Mouse (Mus musculus) c-Kit-positive CD71-negative TER-119-negative erythroid progenitor cells, embryonic 14.5 days (primary cell): ENCODE measurements around the gene Nucb2.

Source experiments
- DNase-seq: peaks from one replicate; pipeline ENCODE4 v3.0.0-alpha.2; 2013; ENCODE audit warnings: low read depth

The Nucb2 gene

GRCm38 (mm10) chr7:116503879-116504817, at the start of gene Nucb2:
Gene Nucb2 (plus strand): TSS chr7:116504369.
- DNase-seq: peak; percentile 97

GRCm38 (mm10) chr7:116456964-116457363, 47.2 kb upstream of the Nucb2 start:
- DNase-seq: no peak

GRCm38 (mm10) chr7:116457391-116457790, 46.8 kb upstream of the Nucb2 start:
- DNase-seq: no peak

GRCm38 (mm10) chr7:116458985-116459441, 45.2 kb upstream of the Nucb2 start:
- DNase-seq: peak; percentile 66

- no peak for DNase-seq
Observed at GRCm38 (mm10) chr7:116462114-116462513, 42.1 kb upstream of the Nucb2 start.

- no peak for DNase-seq
Observed at GRCm38 (mm10) chr7:116475836-116476235, 28.3 kb upstream of the Nucb2 start.

GRCm38 (mm10) chr7:116476264-116476663, 27.9 kb upstream of the Nucb2 start:
- no peak for DNase-seq

GRCm38 (mm10) chr7:116483106-116483505, 21.1 kb upstream of the Nucb2 start:
- no peak for DNase-seq

GRCm38 (mm10) chr7:116483782-116484181, 20.4 kb upstream of the Nucb2 start:
- no peak for DNase-seq

- no peak for DNase-seq
Observed at GRCm38 (mm10) chr7:116484213-116484612, 20.0 kb upstream of the Nucb2 start.

- DNase-seq: no peak
Observed at GRCm38 (mm10) chr7:116485062-116485601, 19.0 kb upstream of the Nucb2 start.

- no peak for DNase-seq
Observed at GRCm38 (mm10) chr7:116491113-116491512, 13.1 kb upstream of the Nucb2 start.

- no peak for DNase-seq
Observed at GRCm38 (mm10) chr7:116493267-116494003, 10.7 kb upstream of the Nucb2 start.

- DNase-seq: no peak
Observed at GRCm38 (mm10) chr7:116494618-116495017, 9.6 kb upstream of the Nucb2 start.

- DNase-seq: no peak
Observed at GRCm38 (mm10) chr7:116496760-116497159, 7.4 kb upstream of the Nucb2 start.

GRCm38 (mm10) chr7:116504818-116505170, 625 bp downstream of the Nucb2 start:
- no peak for DNase-seq

- no peak for DNase-seq
Observed at GRCm38 (mm10) chr7:116514030-116514429, 9.9 kb downstream of the Nucb2 start.

- no peak for DNase-seq
Observed at GRCm38 (mm10) chr7:116514546-116514945, 10.4 kb downstream of the Nucb2 start.

- DNase-seq: no peak
Observed at GRCm38 (mm10) chr7:116515059-116515458, 10.9 kb downstream of the Nucb2 start.

- DNase-seq: no peak
Observed at GRCm38 (mm10) chr7:116515514-116516135, 11.5 kb downstream of the Nucb2 start.

- no peak for DNase-seq
Observed at GRCm38 (mm10) chr7:116517240-116517639, 13.1 kb downstream of the Nucb2 start.

- no peak for DNase-seq
Observed at GRCm38 (mm10) chr7:116518155-116518554, 14.0 kb downstream of the Nucb2 start.
